Mouse (Mus musculus): ENCODE data around the gene Ptprn. TPM values are rescaled to one million over a fixed set of nuclear protein-coding genes. Genes with fewer than 3 reads are reported as not detected.

The Ptprn gene
- polyA plus RNA-seq, 1 experiment from 2014 or later: 8.7 TPM

DNA sequence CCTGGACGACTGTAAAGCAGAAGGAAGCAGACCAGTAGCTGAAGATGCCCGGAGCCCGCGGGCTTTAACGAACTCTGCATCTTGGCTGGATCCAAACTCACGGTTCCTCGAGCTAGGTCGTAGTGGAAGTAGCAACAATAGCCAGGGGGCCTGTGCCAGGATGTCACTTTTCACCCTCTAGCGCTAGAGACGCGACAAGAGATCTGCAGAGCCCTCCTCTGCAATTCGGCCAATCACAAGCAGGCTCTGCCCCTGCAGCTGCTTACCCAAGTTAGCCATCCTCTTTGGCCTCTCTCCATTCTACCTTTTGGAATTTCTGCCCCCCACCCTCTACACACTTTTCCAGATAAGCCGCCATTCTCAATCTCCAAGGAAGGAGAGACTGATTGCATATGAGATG, 13.9 kb upstream of the Ptprn start, which contains the start of gene Resp18:
Gene Resp18 (minus strand): TSS at position 188 of the 400 bp plus-strand sequence.
- H3K4me3 ChIP-seq: peak within 1 kb of the TSS; percentile 34
- H3K36me3 ChIP-seq: no peaks in the 10 kb centered on the region
- peaks cover 7% of the 10 kb centered on the region; the same call in 1 of the 2 replicates for H3K4me1 ChIP-seq
- no peak for ATAC-seq (replicated peaks)
- no peak within 1 kb of the TSS for H3K27ac ChIP-seq (replicated peaks)
- no peaks in the 10 kb centered on the region for H3K9me3 ChIP-seq
- peak within 1 kb of the TSS; percentile 30 for H3K9ac ChIP-seq (replicated peaks)
- WGBS: under 1% methylated on average over 13 of the region's 13 CpGs
- H3K4me2 ChIP-seq (replicated peaks): peak within 1 kb of the TSS; percentile 39
- H3K27me3 ChIP-seq: peaks cover 32% of the 10 kb centered on the region; the same call in 1 of the 2 replicates

DNA sequence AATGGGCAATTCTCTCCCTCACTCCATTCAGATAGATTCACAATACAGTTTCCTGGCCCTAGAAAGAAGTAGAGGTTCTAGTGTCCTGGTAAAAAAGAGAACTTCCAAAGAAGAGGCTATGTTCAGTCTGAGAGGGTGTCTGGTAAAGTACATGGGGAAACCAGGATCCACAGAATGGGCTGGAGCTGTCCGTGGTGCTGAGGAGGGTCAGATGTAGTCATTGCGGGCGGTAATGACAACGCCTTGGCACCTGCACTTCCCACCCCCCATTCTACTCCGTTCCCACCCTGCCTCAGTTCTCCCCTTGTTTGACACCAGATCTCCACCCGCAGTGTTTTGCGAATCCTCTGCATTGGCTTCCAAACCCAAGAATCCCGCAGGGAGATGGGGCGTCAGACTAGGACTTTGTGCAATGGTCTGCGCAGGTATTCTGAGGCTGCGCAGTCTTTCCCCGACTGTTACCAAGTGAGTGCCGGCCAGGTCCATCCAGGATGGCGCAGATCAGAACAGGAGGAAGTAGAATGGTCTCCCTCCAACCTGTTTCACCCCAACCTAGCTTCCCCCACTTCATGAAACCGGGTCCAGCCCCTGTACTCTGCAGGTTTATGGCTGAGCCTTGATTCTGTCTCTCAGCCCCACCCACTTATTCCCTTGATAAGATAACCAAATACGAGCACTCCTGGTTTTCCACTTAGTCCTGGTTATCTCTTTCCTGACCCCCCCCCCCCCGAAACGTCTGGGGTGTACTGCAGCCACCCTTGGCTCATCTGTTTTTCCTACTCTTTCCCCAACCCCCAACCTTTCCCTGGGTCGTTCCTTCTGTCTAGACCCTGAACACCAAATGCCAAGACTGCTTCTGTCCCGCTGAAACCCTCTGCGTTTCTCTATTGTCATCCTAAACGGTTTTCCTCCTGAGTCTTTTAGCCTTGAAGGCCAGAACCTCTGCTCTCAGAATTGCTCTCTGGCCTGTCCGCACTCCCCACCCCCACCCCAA, 13.2 kb upstream of the Ptprn start:
- Histone ChIP-seq H3K4me1 (peaks cover 7% of the 10 kb centered on the region; the same call in 1 of the 2 replicates), H3K4me2 (replicated peaks) (peak overlapping the region; percentile 39), H3K9ac (replicated peaks) (peak overlapping the region; percentile 30), H3K9me3 (no peaks in the 10 kb centered on the region), H3K4me3 (peak overlapping the region; percentile 34), H3K27me3 (peaks cover 32% of the 10 kb centered on the region; the same call in 1 of the 2 replicates), H3K27ac (replicated peaks) (no peak overlapping the region), H3K36me3 (no peaks in the 10 kb centered on the region)
- 0 out of 2 replicates have a peak, but pooled peaks have one; percentile 64 for ATAC-seq (replicated peaks)
- WGBS: 2% methylated on average over 23 of the region's 23 CpGs

DNA sequence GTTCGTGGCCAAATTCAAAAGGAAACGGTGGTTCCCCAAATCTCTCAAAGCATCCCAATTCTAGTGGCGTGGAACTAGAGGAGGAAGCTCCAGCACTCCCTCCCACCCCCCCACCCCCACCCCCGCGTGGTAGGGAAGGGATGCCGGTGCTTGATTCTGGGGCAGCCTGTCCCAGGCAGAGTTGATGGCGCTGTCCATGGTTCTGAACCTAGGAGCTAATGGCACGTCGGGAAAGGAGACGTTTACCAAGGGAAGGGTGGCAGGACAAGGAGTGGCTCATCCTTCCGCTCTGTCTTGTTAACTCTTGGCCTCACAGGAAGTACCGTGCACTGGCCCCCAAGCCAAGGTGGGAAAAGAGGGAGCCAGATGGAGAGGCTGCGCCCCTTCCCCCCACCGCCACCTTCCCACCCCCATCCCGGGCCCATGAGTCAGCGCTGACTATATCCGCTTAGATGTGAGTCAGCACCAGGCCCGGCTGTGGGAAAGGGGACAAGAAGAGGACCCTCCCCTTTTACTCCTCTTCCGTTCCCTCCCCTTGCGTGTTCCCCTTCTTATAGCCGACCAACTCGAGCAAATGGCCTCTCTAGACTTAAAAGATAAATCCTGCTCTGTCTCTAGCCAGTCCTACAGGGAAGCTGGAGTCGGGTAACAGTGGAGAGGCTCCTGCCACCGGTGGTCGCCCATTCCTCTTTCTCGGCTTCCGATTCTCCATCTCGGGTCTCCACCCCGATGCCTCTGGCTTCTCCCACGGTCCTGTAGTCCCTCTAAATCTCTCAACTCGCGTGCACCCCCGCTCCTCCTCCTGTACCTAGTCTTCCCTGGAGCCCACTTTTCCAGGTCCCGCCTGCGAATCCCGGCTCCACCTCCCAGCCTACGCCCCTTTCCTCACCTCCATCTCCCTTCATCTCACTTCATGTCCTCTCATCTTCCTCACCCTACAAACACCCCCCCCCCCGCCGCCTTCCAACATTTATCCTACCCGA, 1.0 kb downstream of the Ptprn start:
- ATAC-seq (replicated peaks): peak; percentile 54
- H3K4me3 ChIP-seq: peak overlapping the region; percentile 50
- peaks cover 44% of the 10 kb centered on the region for H3K27me3 ChIP-seq
- WGBS: 2% methylated on average over 40 of the region's 40 CpGs
- no peaks in the 10 kb centered on the region for H3K9me3 ChIP-seq
- peak overlapping the region; percentile 72 for H3K4me2 ChIP-seq (replicated peaks)
- H3K36me3 ChIP-seq: no peaks in the 10 kb centered on the region
- H3K27ac ChIP-seq (replicated peaks): no peak overlapping the region
- H3K9ac ChIP-seq (replicated peaks): peak overlapping the region; percentile 43
- peaks cover 10% of the 10 kb centered on the region for H3K4me1 ChIP-seq

DNA sequence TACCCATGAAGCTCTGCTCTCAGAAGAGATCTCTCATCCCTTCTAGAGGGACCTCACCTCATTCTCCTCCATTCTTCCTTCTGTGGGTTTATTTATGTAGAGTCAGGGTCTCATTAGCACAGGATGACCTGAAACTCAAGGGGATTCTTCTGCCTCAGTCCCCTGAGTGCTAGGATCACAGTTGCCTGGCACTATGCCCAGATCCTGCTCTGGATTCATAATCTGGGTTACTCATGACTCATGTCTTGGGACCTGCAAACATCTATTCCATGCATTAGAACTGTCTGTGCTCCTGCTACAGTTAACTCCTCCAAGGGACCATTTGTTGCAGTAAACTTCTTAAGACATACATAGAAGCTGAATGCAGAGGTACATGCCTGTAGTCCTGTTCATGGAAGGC, 3.0 kb downstream of the Ptprn start:
- no peak for ATAC-seq (replicated peaks)
- H3K36me3 ChIP-seq: no peaks in the 10 kb centered on the region
- no peak overlapping the region for H3K4me2 ChIP-seq (replicated peaks)

DNA sequence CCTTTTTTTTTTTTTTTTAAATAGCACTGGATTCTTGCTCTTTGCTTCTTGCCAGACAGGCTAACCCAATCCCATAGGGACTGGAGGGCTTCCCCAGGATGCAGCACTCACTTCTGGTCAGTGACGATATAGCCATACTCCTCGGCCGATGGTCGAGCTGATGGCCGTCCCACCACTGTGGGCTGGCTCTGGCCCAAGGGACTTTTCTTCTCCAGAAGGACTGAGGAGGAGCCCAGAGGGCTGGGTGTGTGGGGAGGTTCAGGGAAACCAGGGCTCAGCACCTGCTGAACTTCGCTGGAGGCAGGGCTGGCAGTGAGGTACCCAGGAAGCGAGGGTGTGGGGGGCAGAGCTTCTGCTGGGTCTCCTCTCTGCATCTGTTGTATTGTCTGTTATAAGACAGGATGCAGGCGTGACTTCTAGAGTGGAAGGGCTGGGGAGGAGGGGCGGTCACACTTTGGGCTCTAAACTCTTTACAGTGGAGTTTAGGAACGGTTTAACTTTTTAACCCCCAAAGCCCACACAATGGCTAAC, 8.7 kb downstream of the Ptprn start:
- H3K4me2 ChIP-seq (replicated peaks): no peak overlapping the region
- 0 out of 2 replicates have a peak, but pooled peaks cover 4% of the 10 kb centered on the region for H3K27me3 ChIP-seq
- ATAC-seq (replicated peaks): no peak
- H3K4me3 ChIP-seq: no peak overlapping the region
- H3K4me1 ChIP-seq: peaks cover 18% of the 10 kb centered on the region
- 73% methylated on average over 10 of the region's 10 CpGs for WGBS
- H3K9me3 ChIP-seq: no peaks in the 10 kb centered on the region
- no peak overlapping the region for H3K27ac ChIP-seq (replicated peaks)
- H3K36me3 ChIP-seq: no peaks in the 10 kb centered on the region
- no peak overlapping the region for H3K9ac ChIP-seq (replicated peaks)

More for the DNA sequence above, 3.0 kb downstream of the Ptprn start:
- no peaks in the 10 kb centered on the region for H3K9me3 ChIP-seq
- H3K4me1 ChIP-seq: peaks cover 10% of the 10 kb centered on the region
- H3K27me3 ChIP-seq: peaks cover 46% of the 10 kb centered on the region
- H3K27ac ChIP-seq (replicated peaks): no peak overlapping the region
- no peak overlapping the region for H3K9ac ChIP-seq (replicated peaks)
- H3K4me3 ChIP-seq: no peak overlapping the region

DNA sequence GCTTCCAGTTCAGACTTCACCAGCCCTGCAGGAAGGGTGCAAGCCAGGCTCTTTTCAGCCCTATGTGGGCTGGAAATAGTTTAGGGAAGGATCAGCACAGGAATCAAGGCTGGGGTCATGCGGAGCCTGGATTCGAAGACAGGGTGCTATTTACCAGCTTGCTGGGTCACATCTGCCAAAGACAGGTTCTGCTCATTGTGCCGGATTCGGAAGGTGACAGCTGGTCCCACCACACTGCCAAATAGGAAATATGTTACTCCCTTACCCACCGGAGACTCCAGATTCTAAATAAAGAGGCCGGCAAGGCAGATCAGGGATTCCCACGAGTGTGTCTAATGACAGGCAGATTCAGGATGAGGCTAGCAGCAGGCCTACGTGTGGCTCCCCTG, 9.7 kb downstream of the Ptprn start:
- H3K9me3 ChIP-seq: no peaks in the 10 kb centered on the region
- 48% methylated on average over 8 of the region's 8 CpGs for WGBS
- H3K36me3 ChIP-seq: no peaks in the 10 kb centered on the region
- no peak overlapping the region for H3K4me3 ChIP-seq
- H3K27ac ChIP-seq (replicated peaks): peak overlapping the region; percentile 32; the same call in 1 of the 2 replicates
- H3K9ac ChIP-seq (replicated peaks): no peak overlapping the region
- ATAC-seq (replicated peaks): 0 out of 2 replicates have a peak, but pooled peaks have one; percentile 2
- no peak overlapping the region for H3K4me2 ChIP-seq (replicated peaks)
- 0 out of 2 replicates have a peak, but pooled peaks cover 4% of the 10 kb centered on the region for H3K27me3 ChIP-seq
- H3K4me1 ChIP-seq: peaks cover 23% of the 10 kb centered on the region

DNA sequence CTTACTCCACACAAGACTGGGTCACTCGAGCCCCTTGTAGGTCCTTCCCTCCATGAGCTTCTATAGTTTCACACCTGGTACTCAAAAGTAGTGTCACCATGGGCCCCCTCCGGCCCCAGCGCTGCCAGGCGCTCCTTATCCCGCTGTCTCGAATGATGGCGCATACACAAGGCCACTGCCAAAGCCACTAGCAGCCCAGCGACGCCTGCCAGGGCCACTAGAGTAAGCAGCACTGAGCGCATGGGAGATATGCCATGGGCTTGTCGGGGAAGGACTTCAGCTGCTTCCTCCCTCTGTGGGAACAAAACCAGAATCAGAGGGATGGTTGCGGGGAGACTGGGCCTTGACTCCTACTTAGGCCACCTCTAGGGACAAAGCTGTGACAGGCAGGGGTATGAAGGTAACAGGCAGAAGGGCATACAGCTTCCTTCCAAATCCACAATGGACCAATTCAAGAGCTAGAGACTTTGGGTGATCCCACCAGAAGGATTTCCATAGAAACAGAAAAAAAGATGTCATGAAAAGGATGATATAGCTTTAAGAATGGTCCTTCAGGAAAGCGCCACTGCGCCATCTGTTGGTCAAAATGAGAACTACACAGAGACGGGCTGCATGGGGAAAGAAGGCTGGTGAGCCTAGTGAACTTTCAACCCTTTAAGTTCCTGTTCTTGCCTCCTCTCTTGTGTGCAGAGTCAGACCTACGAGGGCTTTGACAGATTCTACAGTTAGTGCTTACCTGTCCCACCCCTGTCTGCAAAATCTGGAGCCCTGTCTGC, 10.3 kb downstream of the Ptprn start:
- Histone ChIP-seq H3K4me1 (peaks cover 23% of the 10 kb centered on the region), H3K9me3 (no peaks in the 10 kb centered on the region), H3K9ac (replicated peaks) (no peak overlapping the region), H3K27ac (replicated peaks) (peak overlapping the region; percentile 32; the same call in 1 of the 2 replicates), H3K36me3 (no peaks in the 10 kb centered on the region), H3K4me3 (no peak overlapping the region), H3K4me2 (replicated peaks) (no peak overlapping the region), H3K27me3 (0 out of 2 replicates have a peak, but pooled peaks cover 4% of the 10 kb centered on the region)
- ATAC-seq (replicated peaks): peak; percentile 27; the same call in 1 of the 2 replicates
- WGBS: 64% methylated on average over 16 of the region's 16 CpGs

DNA sequence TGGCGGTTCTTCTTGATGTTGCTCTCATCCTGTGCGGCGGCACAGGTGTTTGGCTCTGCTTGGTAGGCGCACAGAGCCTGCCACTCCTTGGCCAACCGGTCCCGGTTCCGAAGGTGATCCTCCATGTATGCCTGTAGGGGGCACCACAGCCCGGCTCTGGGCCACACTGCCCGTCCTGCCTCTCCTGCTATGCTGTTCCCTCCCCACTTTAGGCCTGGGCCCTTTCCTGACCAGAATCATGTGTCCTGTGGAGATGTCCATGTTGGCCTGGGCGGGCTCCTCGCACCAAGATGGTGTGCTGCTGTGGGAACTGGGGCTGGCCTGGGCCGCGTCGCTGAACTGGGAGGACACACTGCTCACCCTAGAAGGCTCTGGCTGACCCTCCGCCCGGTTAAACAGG, 11.3 kb downstream of the Ptprn start:
- Histone ChIP-seq H3K27me3 (0 out of 2 replicates have a peak, but pooled peaks cover under 1% of the 10 kb centered on the region), H3K9ac (replicated peaks) (no peak overlapping the region), H3K4me3 (no peak overlapping the region), H3K36me3 (no peaks in the 10 kb centered on the region), H3K9me3 (no peaks in the 10 kb centered on the region), H3K27ac (replicated peaks) (no peak overlapping the region), H3K4me2 (replicated peaks) (no peak overlapping the region), H3K4me1 (peaks cover 29% of the 10 kb centered on the region)
- 72% methylated on average over 16 of the region's 16 CpGs for WGBS
- no peak for ATAC-seq (replicated peaks)

DNA sequence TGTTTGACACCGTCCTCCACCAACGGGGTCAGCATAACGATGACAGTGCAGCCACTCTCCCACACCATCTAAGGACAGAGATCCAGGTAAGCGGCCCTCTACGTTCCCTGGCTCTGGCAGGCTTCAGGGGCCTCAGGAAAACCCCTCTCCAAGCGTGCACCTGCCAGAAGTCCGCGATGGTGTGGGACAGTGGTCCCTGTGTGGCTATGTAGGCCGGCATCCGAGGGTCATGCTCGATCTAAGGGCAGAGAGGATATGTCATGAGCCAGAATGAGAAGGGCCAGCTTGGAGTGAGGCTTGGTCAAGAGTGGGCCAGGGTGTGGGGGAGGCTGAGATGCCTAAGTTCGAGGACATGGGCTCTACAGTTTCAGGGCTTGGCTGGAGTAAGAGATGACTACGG, 12.0 kb downstream of the Ptprn start:
- WGBS: 78% methylated on average over 13 of the region's 13 CpGs
- no peak for ATAC-seq (replicated peaks)
- no peak overlapping the region for H3K9ac ChIP-seq (replicated peaks)
- no peaks in the 10 kb centered on the region for H3K36me3 ChIP-seq
- H3K27ac ChIP-seq (replicated peaks): no peak overlapping the region
- no peaks in the 10 kb centered on the region for H3K9me3 ChIP-seq
- H3K27me3 ChIP-seq: no peaks in the 10 kb centered on the region
- no peak overlapping the region for H3K4me2 ChIP-seq (replicated peaks)
- H3K4me1 ChIP-seq: peaks cover 35% of the 10 kb centered on the region
- H3K4me3 ChIP-seq: no peak overlapping the region

DNA sequence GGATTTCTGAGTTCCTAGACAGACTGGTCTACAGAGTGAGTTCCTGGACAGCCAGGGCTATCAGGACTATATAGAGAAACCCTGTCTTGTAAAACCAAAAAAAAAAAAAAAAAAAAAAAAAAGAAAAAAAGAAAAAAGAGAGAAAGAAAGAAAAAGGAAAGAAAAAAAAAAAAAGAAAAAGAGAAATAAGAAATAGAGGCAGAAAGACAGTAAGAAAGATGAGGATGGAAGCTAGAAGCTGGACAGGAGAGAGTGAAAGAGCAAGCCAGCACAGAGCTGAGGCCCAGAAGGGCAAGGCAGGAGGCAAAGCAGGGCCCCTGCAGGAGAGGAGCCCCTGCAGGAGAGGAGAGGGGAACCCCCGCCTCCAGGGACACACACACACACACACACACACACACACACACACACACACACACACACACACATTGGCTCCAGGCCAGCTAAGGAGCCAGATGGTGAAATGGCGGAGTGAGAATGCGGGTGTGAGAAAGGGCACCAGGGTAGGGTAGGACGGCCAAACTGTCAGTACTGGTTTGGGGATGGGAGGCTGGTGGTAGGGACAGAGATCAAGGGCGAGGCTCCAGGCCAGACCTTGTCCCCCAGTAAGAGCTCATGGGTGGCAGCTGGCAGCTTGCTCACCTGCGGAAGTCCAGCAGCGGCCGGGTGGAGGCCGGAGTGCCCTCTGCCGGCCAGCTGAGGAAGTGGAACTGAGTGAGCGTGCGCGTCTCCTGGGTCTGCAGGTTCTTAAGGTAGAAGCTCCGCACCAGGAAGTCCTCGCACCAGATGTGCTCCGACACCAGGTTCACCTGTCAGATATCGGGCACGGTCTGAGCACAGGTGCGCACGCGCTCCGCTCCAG, 13.0 kb downstream of the Ptprn start:
- Histone ChIP-seq H3K9ac (replicated peaks) (peak overlapping the region; percentile 22; the same call in 1 of the 2 replicates), H3K4me2 (replicated peaks) (peak overlapping the region; percentile 48), H3K9me3 (no peaks in the 10 kb centered on the region), H3K36me3 (no peaks in the 10 kb centered on the region), H3K27ac (replicated peaks) (no peak overlapping the region), H3K4me3 (peak overlapping the region; percentile 27), H3K27me3 (no peaks in the 10 kb centered on the region), H3K4me1 (peaks cover 35% of the 10 kb centered on the region)
- 0 out of 2 replicates have a peak, but pooled peaks have one; percentile 18 for ATAC-seq (replicated peaks)
- WGBS: 3% methylated on average over 22 of the region's 22 CpGs

All from forebrain, embryonic 15.5 days (tissue).